Mouse (Mus musculus): ENCODE measurements at regions not wholly inside any gene's neighbourhood (a gene's known extent, or its start where the extent isn't known, plus 50 kb on each side); places are given as distances from the start of the nearest gene placed in this dataset.

DNA sequence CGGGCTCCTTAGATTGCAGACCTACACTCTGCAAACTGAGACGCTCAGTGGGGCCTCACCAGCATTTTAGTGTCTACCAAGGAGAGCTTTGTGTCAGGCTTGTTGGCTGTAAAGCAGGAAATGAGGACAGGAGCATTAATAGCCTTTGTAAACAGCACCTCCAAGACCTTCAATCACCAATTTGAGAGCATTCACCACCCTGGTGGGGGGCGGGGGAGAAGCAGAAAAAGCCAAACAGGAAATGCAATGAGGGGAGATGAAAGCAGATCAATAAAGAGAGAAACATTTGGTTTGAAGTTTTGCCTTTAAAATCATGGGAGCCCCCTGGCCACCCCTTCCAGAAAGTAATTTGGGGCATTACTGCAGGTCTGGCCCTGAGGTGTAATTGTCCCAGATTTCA is 497.3 kb upstream of the Sall1 start:
- WGBS = 11% methylated on average over 3 of the region's 3 CpGs
- Histone ChIP-seq H3K27ac (no peak overlapping the region), H3K4me3 (replicated peaks) (no peak overlapping the region), H3K9me3 (no peaks in the 10 kb centered on the region), H3K36me3 (no peaks in the 10 kb centered on the region), H3K4me2 (no peak overlapping the region), H3K4me1 (replicated peaks) (peaks cover 24% of the 10 kb centered on the region), H3K9ac (replicated peaks) (no peak overlapping the region), H3K27me3 (peaks cover 3% of the 10 kb centered on the region)
- no peak for ATAC-seq (ENCODE audit: insufficient number of reproducible peaks, insufficient read depth, low FRiP score, low TSS enrichment, low read depth)

- Histone ChIP-seq H3K4me1 (replicated peaks) (peaks cover 27% of the 10 kb centered on the region), H3K9me3 (no peaks in the 10 kb centered on the region), H3K27ac (no peak overlapping the region), H3K36me3 (no peaks in the 10 kb centered on the region), H3K4me2 (no peak overlapping the region), H3K9ac (replicated peaks) (no peak overlapping the region), H3K27me3 (peaks cover 21% of the 10 kb centered on the region), H3K4me3 (replicated peaks) (no peak overlapping the region)
- ATAC-seq (ENCODE audit: insufficient number of reproducible peaks, insufficient read depth, low FRiP score, low TSS enrichment, low read depth) = no peak
- 20% methylated on average over 10 of the region's 10 CpGs for WGBS
Measured at GRCm38 (mm10) chr8:89534605-89535004, 490.6 kb upstream of the Sall1 start.

DNA sequence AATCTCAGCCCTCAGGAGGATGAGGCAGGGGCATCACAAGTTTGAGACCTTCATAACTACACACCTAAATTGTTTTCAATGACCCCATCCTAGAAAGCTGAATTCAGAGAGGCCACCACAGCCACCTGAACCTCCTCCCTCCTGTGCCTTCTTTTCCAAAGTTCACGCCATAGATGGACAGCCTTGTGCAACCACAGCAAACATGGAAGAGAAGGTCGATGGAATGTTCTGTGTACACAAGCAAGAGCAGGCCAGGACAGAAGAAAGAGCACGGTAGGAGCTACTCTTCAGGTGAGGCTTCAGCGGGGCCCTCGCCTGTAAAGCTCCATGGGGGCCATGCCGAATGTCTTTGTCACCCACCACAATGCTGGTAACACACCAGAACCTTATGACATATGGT is 481.1 kb upstream of the Sall1 start:
- Histone ChIP-seq H3K9ac (replicated peaks) (no peak overlapping the region), H3K4me2 (no peak overlapping the region), H3K27me3 (peaks cover 14% of the 10 kb centered on the region), H3K9me3 (no peaks in the 10 kb centered on the region), H3K36me3 (no peaks in the 10 kb centered on the region), H3K4me1 (replicated peaks) (peaks cover 15% of the 10 kb centered on the region), H3K4me3 (replicated peaks) (no peak overlapping the region), H3K27ac (no peak overlapping the region)
- WGBS = 92% methylated on average over 6 of the region's 6 CpGs
- no peak for ATAC-seq (ENCODE audit: insufficient number of reproducible peaks, insufficient read depth, low FRiP score, low TSS enrichment, low read depth)

- H3K4me1 ChIP-seq (replicated peaks) = peaks cover 15% of the 10 kb centered on the region
- H3K27me3 ChIP-seq = peaks cover 12% of the 10 kb centered on the region; the same call in 1 of the 2 replicates
- H3K36me3 ChIP-seq = no peaks in the 10 kb centered on the region
- ATAC-seq (ENCODE audit: insufficient number of reproducible peaks, insufficient read depth, low FRiP score, low TSS enrichment, low read depth) = no peak
- H3K9me3 ChIP-seq = no peaks in the 10 kb centered on the region
- no peak overlapping the region for H3K4me2 ChIP-seq
- no peak overlapping the region for H3K4me3 ChIP-seq (replicated peaks)
- no peak overlapping the region for H3K27ac ChIP-seq
- no peak overlapping the region for H3K9ac ChIP-seq (replicated peaks)
- 14% methylated on average over 3 of the region's 3 CpGs for WGBS
Measured at GRCm38 (mm10) chr8:89523336-89523735, 479.4 kb upstream of the Sall1 start.

DNA sequence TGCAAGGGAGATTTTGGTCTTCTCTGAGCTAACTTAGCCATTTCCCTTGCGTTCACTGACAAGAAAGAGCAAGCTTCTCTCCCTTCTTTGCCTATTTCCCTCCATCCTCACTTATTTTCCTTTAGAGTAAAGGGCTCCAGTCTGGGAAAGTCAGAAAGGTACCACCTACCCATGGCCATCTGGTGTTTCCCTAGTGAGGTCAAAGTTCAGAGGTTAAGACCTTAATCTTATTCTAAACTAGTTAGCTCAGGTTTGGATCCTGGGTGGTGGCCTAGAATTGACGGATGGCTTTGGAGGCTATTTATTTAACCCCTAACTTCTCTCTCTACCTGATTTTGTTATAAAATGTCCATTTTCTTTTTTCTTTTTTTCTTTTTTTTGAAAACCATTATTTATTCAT is 472.6 kb upstream of the Sall1 start:
- Histone ChIP-seq H3K9ac (replicated peaks) (no peak overlapping the region), H3K27me3 (peaks cover 4% of the 10 kb centered on the region; the same call in 1 of the 2 replicates), H3K4me1 (replicated peaks) (peaks cover 12% of the 10 kb centered on the region), H3K27ac (no peak overlapping the region), H3K36me3 (no peaks in the 10 kb centered on the region), H3K4me3 (replicated peaks) (no peak overlapping the region), H3K9me3 (no peaks in the 10 kb centered on the region), H3K4me2 (no peak overlapping the region)
- ATAC-seq (ENCODE audit: insufficient number of reproducible peaks, insufficient read depth, low FRiP score, low TSS enrichment, low read depth) = no peak
- WGBS = 36% methylated on average over 2 of the region's 2 CpGs

DNA sequence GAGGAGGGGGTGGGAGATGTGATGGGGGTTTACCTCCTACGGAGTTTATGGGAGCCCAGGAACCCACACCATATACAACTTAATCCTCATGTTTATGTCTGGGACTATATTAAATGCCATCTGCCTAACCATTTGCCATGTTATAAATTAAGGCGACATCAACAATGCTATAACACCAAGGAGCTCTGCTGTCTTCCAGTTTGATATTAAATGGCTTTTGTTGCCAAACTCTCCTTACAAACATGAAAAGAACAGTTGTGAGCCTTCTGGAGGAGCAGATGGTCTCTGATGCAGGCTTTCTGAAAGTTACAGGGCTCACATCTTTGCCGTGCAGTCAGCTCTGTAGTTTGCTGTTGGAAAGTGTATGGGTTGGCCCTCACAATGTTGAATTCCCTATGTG is 470.3 kb upstream of the Sall1 start:
- H3K36me3 ChIP-seq = no peaks in the 10 kb centered on the region
- 35% methylated on average over 3 of the region's 3 CpGs for WGBS
- no peaks in the 10 kb centered on the region for H3K9me3 ChIP-seq
- H3K4me1 ChIP-seq (replicated peaks) = peaks cover 12% of the 10 kb centered on the region
- H3K9ac ChIP-seq (replicated peaks) = no peak overlapping the region
- peaks cover 4% of the 10 kb centered on the region; the same call in 1 of the 2 replicates for H3K27me3 ChIP-seq
- H3K27ac ChIP-seq = no peak overlapping the region
- H3K4me3 ChIP-seq (replicated peaks) = no peak overlapping the region
- H3K4me2 ChIP-seq = no peak overlapping the region
- ATAC-seq (ENCODE audit: insufficient number of reproducible peaks, insufficient read depth, low FRiP score, low TSS enrichment, low read depth) = no peak

DNA sequence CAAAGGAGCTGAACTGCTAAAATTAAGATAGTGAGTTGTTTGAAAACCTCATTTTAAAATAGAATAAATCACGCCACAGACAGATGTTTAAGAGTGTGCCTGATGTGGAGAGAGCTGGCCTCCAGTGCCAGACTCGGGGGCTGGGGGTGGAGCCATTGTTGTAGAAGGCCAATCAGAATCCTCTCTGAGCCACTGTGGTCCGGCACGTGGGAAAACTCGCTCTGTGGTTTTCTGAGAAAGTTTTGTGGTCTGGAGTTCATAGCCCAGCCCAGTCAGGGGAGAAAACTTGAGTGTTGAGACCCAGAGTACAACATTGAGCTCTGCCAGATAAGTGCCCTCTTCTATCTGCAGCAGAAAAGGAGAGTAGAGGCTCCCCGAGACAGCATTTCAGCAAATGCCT is 463.7 kb upstream of the Sall1 start:
- WGBS = 42% methylated on average over 6 of the region's 6 CpGs
- H3K27me3 ChIP-seq = peaks cover 16% of the 10 kb centered on the region
- H3K4me1 ChIP-seq (replicated peaks) = peaks cover 7% of the 10 kb centered on the region; the same call in 1 of the 2 replicates
- H3K4me2 ChIP-seq = no peak overlapping the region
- no peaks in the 10 kb centered on the region for H3K9me3 ChIP-seq
- no peaks in the 10 kb centered on the region for H3K36me3 ChIP-seq
- H3K27ac ChIP-seq = no peak overlapping the region
- H3K4me3 ChIP-seq (replicated peaks) = no peak overlapping the region
- H3K9ac ChIP-seq (replicated peaks) = no peak overlapping the region
- no peak for ATAC-seq (ENCODE audit: insufficient number of reproducible peaks, insufficient read depth, low FRiP score, low TSS enrichment, low read depth)

GRCm38 (mm10) chr8:89503545-89504234 is 459.7 kb upstream of the Sall1 start:
- H3K9me3 ChIP-seq = no peaks in the 10 kb centered on the region
- H3K4me3 ChIP-seq (replicated peaks) = no peak overlapping the region
- no peak overlapping the region for H3K9ac ChIP-seq (replicated peaks)
- peaks cover 25% of the 10 kb centered on the region for H3K27me3 ChIP-seq
- no peak overlapping the region for H3K4me2 ChIP-seq
- H3K27ac ChIP-seq = no peak overlapping the region
- H3K4me1 ChIP-seq (replicated peaks) = peaks cover 35% of the 10 kb centered on the region
- no peak for ATAC-seq (ENCODE audit: insufficient number of reproducible peaks, insufficient read depth, low FRiP score, low TSS enrichment, low read depth)
- H3K36me3 ChIP-seq = no peaks in the 10 kb centered on the region
- 83% methylated on average over 4 of the region's 4 CpGs for WGBS

DNA sequence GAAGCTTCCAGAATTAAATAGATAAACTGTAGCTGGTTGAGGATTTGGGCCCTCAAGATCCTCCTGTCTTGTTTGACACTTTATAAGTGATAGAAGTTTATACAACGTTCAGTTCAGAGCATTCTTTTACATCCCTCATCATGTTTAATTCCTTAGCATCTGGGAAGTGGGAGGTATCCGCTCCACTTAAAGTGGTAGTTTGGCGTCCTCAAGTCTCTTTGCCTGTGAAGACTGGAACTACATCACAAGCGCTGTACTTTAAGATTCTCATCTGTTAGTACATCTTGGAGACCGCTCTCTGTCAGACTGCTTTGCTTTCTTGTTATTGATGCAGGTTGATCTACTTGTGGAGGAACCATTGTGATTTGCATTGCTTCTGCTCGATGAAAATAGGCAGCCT is 459.1 kb upstream of the Sall1 start:
- 87% methylated on average over 6 of the region's 6 CpGs for WGBS
- peaks cover 25% of the 10 kb centered on the region for H3K27me3 ChIP-seq
- no peak overlapping the region for H3K4me3 ChIP-seq (replicated peaks)
- H3K9me3 ChIP-seq = no peaks in the 10 kb centered on the region
- no peak overlapping the region for H3K9ac ChIP-seq (replicated peaks)
- H3K27ac ChIP-seq = no peak overlapping the region
- H3K36me3 ChIP-seq = no peaks in the 10 kb centered on the region
- peaks cover 42% of the 10 kb centered on the region for H3K4me1 ChIP-seq (replicated peaks)
- no peak overlapping the region for H3K4me2 ChIP-seq
- ATAC-seq (ENCODE audit: insufficient number of reproducible peaks, insufficient read depth, low FRiP score, low TSS enrichment, low read depth) = no peak

- Histone ChIP-seq H3K4me2 (no peak overlapping the region), H3K27me3 (peaks cover 30% of the 10 kb centered on the region), H3K4me3 (replicated peaks) (no peak overlapping the region), H3K9ac (replicated peaks) (no peak overlapping the region), H3K27ac (peak overlapping the region; percentile 17; the same call in 1 of the 2 replicates), H3K36me3 (no peaks in the 10 kb centered on the region), H3K9me3 (no peaks in the 10 kb centered on the region), H3K4me1 (replicated peaks) (peaks cover 40% of the 10 kb centered on the region)
- 33% methylated on average over 6 of the region's 6 CpGs for WGBS
- ATAC-seq (ENCODE audit: insufficient number of reproducible peaks, insufficient read depth, low FRiP score, low TSS enrichment, low read depth) = 0 out of 2 replicates have a peak, but pooled peaks have one; percentile 60
Measured at GRCm38 (mm10) chr8:89501756-89502155, 457.8 kb upstream of the Sall1 start.

DNA sequence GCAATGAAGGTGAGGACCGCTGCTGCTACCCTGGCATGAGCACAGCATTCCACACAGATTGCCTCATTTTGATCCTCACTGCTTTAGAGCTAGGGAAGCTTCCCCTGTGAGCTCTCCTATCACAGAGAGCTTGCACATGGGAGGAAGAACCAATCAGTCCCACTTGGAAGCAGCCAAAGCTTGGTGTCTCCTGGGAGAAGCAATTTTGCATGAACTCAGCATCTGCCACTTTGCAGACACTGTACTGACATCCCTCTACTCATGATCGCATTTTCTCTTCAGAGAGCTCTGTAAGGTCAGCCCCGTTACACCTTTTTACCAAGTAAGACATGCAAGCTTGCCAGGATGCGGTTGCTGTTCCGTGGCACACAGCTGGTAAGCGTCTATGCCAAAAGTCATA is 455.9 kb upstream of the Sall1 start:
- ATAC-seq (ENCODE audit: insufficient number of reproducible peaks, insufficient read depth, low FRiP score, low TSS enrichment, low read depth) = no peak
- Histone ChIP-seq H3K27me3 (peaks cover 31% of the 10 kb centered on the region), H3K4me1 (replicated peaks) (peaks cover 40% of the 10 kb centered on the region), H3K9ac (replicated peaks) (no peak overlapping the region), H3K27ac (no peak overlapping the region), H3K4me3 (replicated peaks) (no peak overlapping the region), H3K4me2 (no peak overlapping the region), H3K36me3 (no peaks in the 10 kb centered on the region), H3K9me3 (no peaks in the 10 kb centered on the region)
- WGBS = 81% methylated on average over 6 of the region's 6 CpGs

DNA sequence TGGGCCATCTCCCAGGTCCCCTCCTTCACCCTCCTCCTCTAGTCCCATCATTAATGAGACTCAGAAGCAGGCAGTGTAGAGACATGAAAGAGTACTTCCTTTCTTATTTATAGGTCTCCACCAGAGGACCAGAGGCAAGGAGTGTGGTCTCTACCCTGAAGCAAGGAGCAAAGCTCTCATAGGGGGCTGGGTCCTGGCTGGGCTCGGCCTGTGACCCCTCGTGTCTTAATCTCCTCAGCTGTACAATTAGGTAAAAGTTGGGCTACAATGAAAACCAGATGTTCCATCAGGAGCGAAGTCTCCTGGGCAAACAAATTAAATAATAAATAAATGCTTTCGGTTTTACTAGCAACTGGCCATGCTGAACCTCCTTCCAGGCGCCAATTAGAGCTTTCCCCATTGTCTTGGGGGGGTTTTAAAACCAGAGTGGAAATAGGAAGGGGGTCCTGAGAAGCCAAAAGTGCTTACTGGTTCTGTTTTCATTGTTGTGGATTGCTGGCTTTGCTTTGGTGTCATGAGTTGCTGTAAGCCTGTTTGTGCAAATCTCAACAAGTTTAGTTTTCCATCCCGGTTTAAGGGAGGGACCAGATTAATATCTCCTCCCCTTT is 454.2 kb upstream of the Sall1 start:
- 8% methylated on average over 6 of the region's 6 CpGs for WGBS
- no peak overlapping the region for H3K4me2 ChIP-seq
- H3K27me3 ChIP-seq = peaks cover 22% of the 10 kb centered on the region
- no peaks in the 10 kb centered on the region for H3K36me3 ChIP-seq
- peaks cover 40% of the 10 kb centered on the region for H3K4me1 ChIP-seq (replicated peaks)
- no peak overlapping the region for H3K9ac ChIP-seq (replicated peaks)
- H3K27ac ChIP-seq = peak overlapping the region; percentile 37; the same call in 1 of the 2 replicates
- no peaks in the 10 kb centered on the region for H3K9me3 ChIP-seq
- peak; percentile 91 for ATAC-seq (ENCODE audit: insufficient number of reproducible peaks, insufficient read depth, low FRiP score, low TSS enrichment, low read depth)
- no peak overlapping the region for H3K4me3 ChIP-seq (replicated peaks)
